Mouse (Mus musculus) cerebellum, postnatal 36 days (tissue): ENCODE data around the gene Gm20388.
"Not testable (repeated sequence)": the region's sequence is repeated elsewhere in the genome, so short reads cannot be mapped to it uniquely, and the experiment has no call there.

Experiments used
- DNase-seq, 2 experiments: peaks; one replicate each; pipeline ENCODE4 v3.0.0; 2021 to 2022; ENCODE audit warnings: mixed read lengths in 2 of 2

The Gm20388 gene

GRCm38 (mm10) chr8:123808671-123809070, 3898.0 kb downstream of the Gm20388 start:
- DNase-seq = no peak

GRCm38 (mm10) chr8:123809342-123809741, 3898.7 kb downstream of the Gm20388 start:
- not testable (repeated sequence) for DNase-seq

- no peak for DNase-seq
Measured at GRCm38 (mm10) chr8:123812227-123812626, 3901.6 kb downstream of the Gm20388 start.

- peak; percentile 85 for DNase-seq
Measured at GRCm38 (mm10) chr8:123813173-123813891, 3902.7 kb downstream of the Gm20388 start.

- peak in 1 of 2 experiments; percentile 29 for DNase-seq
Measured at GRCm38 (mm10) chr8:123813892-123814266, 3903.2 kb downstream of the Gm20388 start.

- DNase-seq = no peak
Measured at GRCm38 (mm10) chr8:123815325-123815724, 3904.7 kb downstream of the Gm20388 start.

- DNase-seq = no peak
Measured at GRCm38 (mm10) chr8:123816939-123817338, 3906.3 kb downstream of the Gm20388 start.

GRCm38 (mm10) chr8:123817747-123818146, 3907.1 kb downstream of the Gm20388 start:
- DNase-seq = no peak

- no peak for DNase-seq
Measured at GRCm38 (mm10) chr8:123819683-123820610, 3909.3 kb downstream of the Gm20388 start.

- no peak for DNase-seq
Measured at GRCm38 (mm10) chr8:123820780-123821179, 3910.1 kb downstream of the Gm20388 start.

- no peak for DNase-seq
Measured at GRCm38 (mm10) chr8:123823111-123823510, 3912.5 kb downstream of the Gm20388 start.

- DNase-seq = no peak
Measured at GRCm38 (mm10) chr8:123823532-123824123, 3913.0 kb downstream of the Gm20388 start.

GRCm38 (mm10) chr8:123826001-123826400, 3915.4 kb downstream of the Gm20388 start:
- peak; percentile 39 to 50 for DNase-seq

- peak in 1 of 2 experiments; percentile 43 for DNase-seq
Measured at GRCm38 (mm10) chr8:123826758-123827157, 3916.1 kb downstream of the Gm20388 start.

GRCm38 (mm10) chr8:123827523-123827922, 3916.9 kb downstream of the Gm20388 start:
- DNase-seq = peak; percentile 60 to 64

- peak; percentile 47 to 59 for DNase-seq
Measured at GRCm38 (mm10) chr8:123832757-123833156, 3922.1 kb downstream of the Gm20388 start.

GRCm38 (mm10) chr8:123835451-123835850, 3924.8 kb downstream of the Gm20388 start:
- DNase-seq = peak; percentile 80 to 86

GRCm38 (mm10) chr8:123836354-123836753, 3925.7 kb downstream of the Gm20388 start:
- no peak for DNase-seq

GRCm38 (mm10) chr8:123838496-123838895, 3927.9 kb downstream of the Gm20388 start:
- no peak for DNase-seq

GRCm38 (mm10) chr8:123840578-123841345, 3930.1 kb downstream of the Gm20388 start:
- DNase-seq = no peak

GRCm38 (mm10) chr8:123842086-123842485, 3931.4 kb downstream of the Gm20388 start:
- no peak for DNase-seq

GRCm38 (mm10) chr8:123844341-123844740, 3933.7 kb downstream of the Gm20388 start:
- no peak for DNase-seq
